Mouse (Mus musculus): Measurements from ENCODE around the gene Tmem260.
A peak's percentile ranks its signal among the peaks of the same experiment; 100 is the strongest.

The Tmem260 gene

DNA sequence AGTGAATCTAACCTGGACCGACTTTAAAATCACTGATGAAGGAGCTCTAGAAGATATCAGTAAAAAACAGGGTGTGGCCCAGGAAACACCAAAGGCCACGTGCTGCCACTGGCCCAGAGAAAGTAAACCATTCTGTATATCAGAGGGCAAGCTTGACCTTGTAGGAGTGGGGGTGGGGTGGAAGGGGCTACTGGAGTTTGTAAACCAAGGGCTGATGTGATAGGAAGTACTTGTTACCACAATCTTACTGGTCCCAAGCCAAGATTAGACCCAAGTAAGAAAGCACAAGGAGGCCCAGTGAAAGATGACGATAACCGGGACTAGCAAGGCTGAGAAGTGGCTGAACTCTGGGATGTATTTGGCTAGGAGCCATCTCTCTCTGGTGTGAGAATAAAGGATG lies 113.1 kb downstream of the Tmem260 start:
- peak; percentile 11 for DNase-seq (ENCODE audit: low spot score)

DNA sequence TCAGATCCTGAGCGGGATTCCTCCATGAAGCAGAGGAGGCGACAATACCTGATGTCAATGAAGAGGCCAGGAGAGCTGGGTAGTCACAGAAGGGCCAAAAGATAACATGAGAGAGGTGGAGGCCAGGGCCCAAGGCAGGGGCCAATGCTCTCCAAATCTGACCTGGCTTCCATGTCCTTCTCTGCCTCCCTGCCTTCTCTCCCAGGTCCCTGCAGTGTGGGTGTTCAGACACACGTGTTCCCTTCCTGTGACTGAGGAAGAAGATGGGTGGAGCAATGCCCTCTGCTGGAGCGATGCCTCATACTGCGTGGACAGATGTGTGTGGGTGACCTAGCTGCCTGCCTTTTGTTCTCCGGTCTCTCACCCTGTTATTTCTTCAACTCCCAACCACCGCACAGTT lies 113.8 kb downstream of the Tmem260 start:
- DNase-seq (ENCODE audit: low spot score), result no peak

GRCm38 (mm10) chr14:48566596-48566995 lies 120.7 kb downstream of the Tmem260 start:
- DNase-seq (ENCODE audit: low spot score), result no peak
